ENCODE assay signal across 18 mouse cellular contexts in genomic region chr1:60656976-60657375, GRCm38 (mm10). TPM values are rescaled to one million over a fixed set of nuclear protein-coding genes. Genes with fewer than 3 reads are reported as not detected.
A peak's percentile ranks its signal among the peaks of the same experiment; 100 is the strongest.
DNase-seq lines count a peak whose midpoint lies in the region; ATAC-seq and TF ChIP-seq lines count a peak whose summit lies in the region.
"Had no signal": no experiment of that assay in that cellular context is flagged by ENCODE, and none has a peak within 500 bp of the region (broad histone marks: within the 10 kb centered on the region; RNA-seq: fewer than 3 reads in every experiment).

No protein-coding gene starts in this region.

- 65% methylated on average over 4 of the region's 4 CpGs for WGBS in kidney, adult 2 months
- 66% methylated on average over 4 of the region's 4 CpGs for WGBS in kidney, embryonic 16.5 days
- WGBS in liver, postnatal 0 days (ENCODE audit: insufficient replicate concordance) = 48% methylated on average over 4 of the region's 4 CpGs

- H3K27me3 ChIP-seq in kidney, adult 2 months (replicated peaks; ENCODE audit: control insufficient read depth, insufficient read depth, low read length) = no peaks in the 10 kb centered on the region
- H3K27me3 ChIP-seq in kidney, embryonic 16.5 days (ENCODE audit: insufficient read depth, low read length) = no peaks in the 10 kb centered on the region
- H3K27me3 ChIP-seq in liver, postnatal 0 days (ENCODE audit: insufficient read depth, low read length) = no peaks in the 10 kb centered on the region
- H3K27me3 ChIP-seq: hindbrain, embryonic 13.5 days; Patski had no signal

- no peak for TF ChIP-seq POLR2A in kidney, adult 2 months (IDR thresholded peaks at IDR 0.05; ENCODE audit: low read depth, low read length)

- no peak overlapping the region for H3K4me3 ChIP-seq in kidney, adult 2 months (ENCODE audit: insufficient read depth, low read depth, low read length)
- H3K4me3 ChIP-seq in kidney, embryonic 16.5 days (ENCODE audit: low read length) = no peak overlapping the region
- H3K4me3 ChIP-seq in liver, postnatal 0 days (ENCODE audit: low read depth, low read length) = no peak overlapping the region
- H3K4me3 ChIP-seq: forebrain, embryonic 10.5 days; hindbrain, embryonic 13.5 days; myocyte had no signal

- no peaks in the 10 kb centered on the region for H3K36me3 ChIP-seq in kidney, adult 2 months (ENCODE audit: control insufficient read depth, insufficient read depth, low read length)
- H3K36me3 ChIP-seq in kidney, embryonic 16.5 days (ENCODE audit: insufficient read depth, low read length) = no peaks in the 10 kb centered on the region
- no peaks in the 10 kb centered on the region for H3K36me3 ChIP-seq in liver, postnatal 0 days (replicated peaks; ENCODE audit: insufficient read depth, low read length)
- H3K36me3 ChIP-seq: forebrain, embryonic 10.5 days; hindbrain, embryonic 13.5 days had no signal

- no peak overlapping the region for H3K27ac ChIP-seq in kidney, adult 2 months (ENCODE audit: insufficient read depth, low read depth, low read length)
- H3K27ac ChIP-seq in kidney, embryonic 16.5 days (ENCODE audit: low read length) = no peak overlapping the region
- peak overlapping the region; percentile 51; the same call in 1 of the 2 replicates for H3K27ac ChIP-seq in liver, postnatal 0 days (ENCODE audit: low read depth)
- H3K27ac ChIP-seq: forebrain, embryonic 10.5 days; hindbrain, embryonic 13.5 days had no signal

- H3K9me3 ChIP-seq in kidney, embryonic 16.5 days (ENCODE audit: low read length) = 0 out of 2 replicates have a peak, but pooled peaks cover 3% of the 10 kb centered on the region
- no peaks in the 10 kb centered on the region for H3K9me3 ChIP-seq in liver, postnatal 0 days (ENCODE audit: low read length)
- H3K9me3 ChIP-seq: forebrain, embryonic 10.5 days; hindbrain, embryonic 13.5 days had no signal

- TF ChIP-seq CTCF in kidney, adult 2 months (conservative IDR thresholded peaks at IDR 0.05; ENCODE audit: insufficient read depth, insufficient read length, low read depth, low read length) = no peak
- no peak for TF ChIP-seq CTCF in liver, postnatal 0 days (IDR thresholded peaks at IDR 0.05; ENCODE audit: low read depth)

- ATAC-seq in kidney, embryonic 16.5 days (ENCODE audit: low FRiP score, low TSS enrichment) = no peak
- no peak for ATAC-seq in liver, postnatal 0 days
- ATAC-seq: Patski had no signal

- TF ChIP-seq EP300 in liver, postnatal 0 days (IDR thresholded peaks at IDR 0.05; ENCODE audit: low read depth) = no peak

- H3K9ac ChIP-seq in kidney, embryonic 16.5 days (replicated peaks; ENCODE audit: low read length) = no peak overlapping the region
- no peak overlapping the region for H3K9ac ChIP-seq in liver, postnatal 0 days (replicated peaks)
- H3K9ac ChIP-seq: hindbrain, embryonic 13.5 days; lung, embryonic 14.5 days had no signal

- DNase-seq in adrenal gland, postnatal 14 days = peak; percentile 21
- no peak for DNase-seq in adrenal gland, adult 8-10 months
- peak; percentile 76 for DNase-seq in kidney, adult 2 months
- DNase-seq in kidney, postnatal 25 days = peak; percentile 51 to 53
- no peak for DNase-seq in liver, postnatal 0 days
- no peak for DNase-seq in thymus, postnatal 4 days
- no peak for DNase-seq in left cerebral cortex, adult 11 months (ENCODE audit: low spot score)
- DNase-seq: adrenal gland, postnatal 10 days; cerebellum, postnatal 25 days; lung, embryonic 14.5 days; right cerebral cortex, adult 18-20 months; spleen, adult 18-20 months had no signal

- 0 out of 2 replicates have a peak, but pooled peaks cover 2% of the 10 kb centered on the region for H3K4me1 ChIP-seq in kidney, adult 2 months (ENCODE audit: control insufficient read depth, insufficient read depth, low read length)
- peaks cover 8% of the 10 kb centered on the region for H3K4me1 ChIP-seq in kidney, embryonic 16.5 days (ENCODE audit: insufficient read depth, low read length)
- H3K4me1 ChIP-seq in liver, postnatal 0 days (ENCODE audit: insufficient read depth) = peaks cover 19% of the 10 kb centered on the region
- H3K4me1 ChIP-seq: forebrain, embryonic 10.5 days; hindbrain, embryonic 13.5 days had no signal

- no peak overlapping the region for H3K4me2 ChIP-seq in kidney, embryonic 16.5 days (replicated peaks; ENCODE audit: low read depth, low read length)
- no peak overlapping the region for H3K4me2 ChIP-seq in liver, postnatal 0 days (ENCODE audit: low read depth, low read length)
- H3K4me2 ChIP-seq: hindbrain, embryonic 13.5 days; lung, embryonic 14.5 days; midbrain, embryonic 11.5 days had no signal

RNA-seq across cellular contexts. Expression of gene Cd28, which starts 59.6 kb away (rescaled TPM):
- 0.52 and 4.2 TPM in 2 replicates for total RNA-seq in adrenal gland, postnatal 14 days (2021)
- under 1 TPM; 0.35 to 0.71 (median 0.48) TPM for total RNA-seq in adrenal gland, adult 8-10 months (2022)
- 0.04 and 0.55 TPM in 2 replicates for polyA plus RNA-seq in kidney, adult 2 months (2012; rRNA removed)
- polyA plus RNA-seq in kidney, embryonic 16.5 days (2015; fragmentation: Nextera tagmentation; extraction: Ambion mirVana) = 0.17 and 0.24 TPM in 2 replicates
- polyA plus RNA-seq in liver, postnatal 0 days (2015; fragmentation: Nextera tagmentation; extraction: Ambion mirVana) = 0.05 and 0.07 TPM in 2 replicates
- polyA plus RNA-seq: Patski had no signal

Comparison
In these comparisons a context has a peak if more than half of its experiments do, and no peak if none do; other contexts are left out.
1. DNase-seq: peak in adrenal gland, postnatal 14 days (single experiment), kidney, adult 2 months (single experiment) and kidney, postnatal 25 days (2 of 2); none in adrenal gland, adult 8-10 months (single experiment), liver, postnatal 0 days (single experiment), thymus, postnatal 4 days (single experiment) and left cerebral cortex, adult 11 months (single experiment).